Mouse (Mus musculus) T-cell, adult 2 months (primary cell): ENCODE measurements around the gene Fkbp6.

Source experiments
- DNase-seq: peaks from one replicate; pipeline ENCODE4 v3.0.0; 2022; ENCODE audit warnings: low spot score

Fkbp6 gene

GRCm38 (mm10) chr5:135351606-135352005 is 1.8 kb upstream of the Fkbp6 start:
- no peak for DNase-seq

GRCm38 (mm10) chr5:135347511-135348011 is 2.3 kb downstream of the Fkbp6 start:
- DNase-seq: no peak

- DNase-seq: no peak
These were observed 3.4 kb downstream of the Fkbp6 start for GRCm38 (mm10) chr5:135346430-135346829.

GRCm38 (mm10) chr5:135345989-135346388 is 3.9 kb downstream of the Fkbp6 start:
- DNase-seq: no peak

GRCm38 (mm10) chr5:135337575-135337974 is 12.3 kb downstream of the Fkbp6 start:
- DNase-seq: no peak

- DNase-seq: no peak
These were observed 18.7 kb downstream of the Fkbp6 start for GRCm38 (mm10) chr5:135331161-135331560.

- DNase-seq: no peak
These were observed 19.6 kb downstream of the Fkbp6 start for GRCm38 (mm10) chr5:135330201-135330600.

- DNase-seq: no peak
These were observed 20.4 kb downstream of the Fkbp6 start for GRCm38 (mm10) chr5:135329471-135329870.

GRCm38 (mm10) chr5:135326121-135326659 is 23.7 kb downstream of the Fkbp6 start:
- no peak for DNase-seq

- DNase-seq: no peak
These were observed 27.6 kb downstream of the Fkbp6 start for GRCm38 (mm10) chr5:135322197-135322596.

- no peak for DNase-seq
These were observed 30.0 kb downstream of the Fkbp6 start for GRCm38 (mm10) chr5:135319856-135320255.

GRCm38 (mm10) chr5:135316177-135316576 is 33.7 kb downstream of the Fkbp6 start:
- no peak for DNase-seq

GRCm38 (mm10) chr5:135306321-135306965 is 43.4 kb downstream of the Fkbp6 start:
- DNase-seq: no peak

GRCm38 (mm10) chr5:135302454-135302853 is 47.4 kb downstream of the Fkbp6 start:
- DNase-seq: no peak

GRCm38 (mm10) chr5:135301916-135302315 is 47.9 kb downstream of the Fkbp6 start:
- no peak for DNase-seq

- DNase-seq: no peak
These were observed 57.8 kb downstream of the Fkbp6 start for GRCm38 (mm10) chr5:135292001-135292400.

GRCm38 (mm10) chr5:135291193-135291592 is 58.7 kb downstream of the Fkbp6 start:
- no peak for DNase-seq

- DNase-seq: no peak
These were observed 59.1 kb downstream of the Fkbp6 start for GRCm38 (mm10) chr5:135290703-135291102.

- no peak for DNase-seq
These were observed 62.9 kb downstream of the Fkbp6 start for GRCm38 (mm10) chr5:135286926-135287325.

GRCm38 (mm10) chr5:135286185-135286584 is 63.7 kb downstream of the Fkbp6 start:
- DNase-seq: peak; percentile 26

GRCm38 (mm10) chr5:135285211-135285610 is 64.6 kb downstream of the Fkbp6 start:
- no peak for DNase-seq

GRCm38 (mm10) chr5:135280226-135280625 is 69.6 kb downstream of the Fkbp6 start:
- no peak for DNase-seq

GRCm38 (mm10) chr5:135276597-135276996 is 73.2 kb downstream of the Fkbp6 start:
- no peak for DNase-seq
